Mouse (Mus musculus): ENCODE data around the gene Gm10322. TPM values are rescaled to one million over a fixed set of nuclear protein-coding genes. Genes with fewer than 3 reads are reported as not detected.

Gm10322 gene
- polyA plus RNA-seq, 1 experiment, result not detected

GRCm38 (mm10) chr10:59576305-59576704 lies 39.6 kb upstream of the Gm10322 start:
- Histone ChIP-seq H3K4me1 (ENCODE audit: control insufficient read depth, insufficient read depth, low read length) (peaks cover 2% of the 10 kb centered on the region; the same call in 1 of the 2 replicates), H3K4me3 (replicated peaks; ENCODE audit: control insufficient read depth, low read depth, low read length) (no peak overlapping the region), H3K27ac (ENCODE audit: control insufficient read depth, insufficient read depth, low read depth, low read length, poor library complexity) (no peak overlapping the region)
- TF ChIP-seq CTCF (IDR thresholded peaks at IDR 0.05; ENCODE audit: control insufficient read depth, insufficient read depth, low read length) (no peak), POLR2A (IDR thresholded peaks at IDR 0.05; ENCODE audit: borderline replicate concordance, control insufficient read depth, low read depth, low read length) (no peak)
- WGBS, result 67% methylated on average over 5 of the region's 5 CpGs

DNA sequence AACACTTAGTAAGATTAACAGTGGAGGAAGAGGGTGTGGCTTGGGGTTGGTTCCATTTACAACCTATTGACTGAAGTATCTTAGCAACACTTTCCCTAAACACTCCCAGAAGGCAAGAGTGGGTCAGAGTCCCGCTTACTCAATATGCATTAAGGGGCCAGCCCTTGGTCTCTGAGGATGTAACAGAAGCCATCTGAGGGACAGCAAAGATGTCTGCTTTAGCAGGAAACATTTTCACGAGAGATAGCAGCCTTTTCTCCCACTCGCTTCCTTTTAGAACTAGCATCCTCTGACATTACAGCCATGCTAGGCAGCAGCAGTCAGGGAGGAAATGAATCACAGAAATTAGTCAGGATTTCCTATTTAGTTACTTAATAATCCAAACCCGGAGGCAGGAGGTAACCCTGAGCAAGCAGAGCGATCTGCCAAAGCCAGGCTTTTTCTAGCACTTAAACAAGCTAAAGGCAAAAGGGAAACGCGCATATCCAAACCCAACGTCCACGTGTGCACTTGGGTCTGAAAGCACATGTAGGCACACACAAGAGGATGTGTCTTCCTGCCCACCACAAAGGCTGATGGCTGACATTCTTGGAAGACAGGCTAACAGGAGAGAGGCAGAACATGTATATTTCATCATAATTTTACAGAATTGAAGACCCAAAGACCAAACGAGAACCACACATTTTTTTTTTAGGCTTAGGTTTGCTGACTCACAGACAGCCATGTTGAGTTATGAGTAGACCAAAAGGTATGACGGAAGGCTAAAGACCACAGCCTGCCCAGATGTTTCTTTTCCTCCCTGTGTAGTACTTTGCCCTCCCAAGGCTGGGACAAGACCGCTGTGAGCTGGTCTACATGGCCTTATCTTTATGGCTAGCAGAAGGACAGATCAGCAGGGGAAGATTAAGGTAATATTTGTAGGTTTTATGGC lies 37.7 kb upstream of the Gm10322 start:
- WGBS, result 6% methylated on average over 12 of the region's 12 CpGs
- no peak for TF ChIP-seq CTCF (IDR thresholded peaks at IDR 0.05; ENCODE audit: control insufficient read depth, insufficient read depth, low read length)
- no peak for TF ChIP-seq POLR2A (IDR thresholded peaks at IDR 0.05; ENCODE audit: borderline replicate concordance, control insufficient read depth, low read depth, low read length)
- H3K27ac ChIP-seq (ENCODE audit: control insufficient read depth, insufficient read depth, low read depth, low read length, poor library complexity), result peak overlapping the region; percentile 26; the same call in 1 of the 2 replicates
- H3K4me3 ChIP-seq (replicated peaks; ENCODE audit: control insufficient read depth, low read depth, low read length), result no peak overlapping the region
- peaks cover 2% of the 10 kb centered on the region; the same call in 1 of the 2 replicates for H3K4me1 ChIP-seq (ENCODE audit: control insufficient read depth, insufficient read depth, low read length)

GRCm38 (mm10) chr10:59579645-59580044 lies 36.2 kb upstream of the Gm10322 start:
- Histone ChIP-seq H3K4me3 (replicated peaks; ENCODE audit: control insufficient read depth, low read depth, low read length) (no peak overlapping the region), H3K4me1 (ENCODE audit: control insufficient read depth, insufficient read depth, low read length) (peaks cover 2% of the 10 kb centered on the region; the same call in 1 of the 2 replicates), H3K27ac (ENCODE audit: control insufficient read depth, insufficient read depth, low read depth, low read length, poor library complexity) (no peak overlapping the region)
- TF ChIP-seq POLR2A (IDR thresholded peaks at IDR 0.05; ENCODE audit: borderline replicate concordance, control insufficient read depth, low read depth, low read length), result no peak
- TF ChIP-seq CTCF (IDR thresholded peaks at IDR 0.05; ENCODE audit: control insufficient read depth, insufficient read depth, low read length), result no peak
- 87% methylated on average over 3 of the region's 3 CpGs for WGBS

GRCm38 (mm10) chr10:59580593-59581149 lies 35.2 kb upstream of the Gm10322 start:
- no peak overlapping the region for H3K27ac ChIP-seq (ENCODE audit: control insufficient read depth, insufficient read depth, low read depth, low read length, poor library complexity)

DNA sequence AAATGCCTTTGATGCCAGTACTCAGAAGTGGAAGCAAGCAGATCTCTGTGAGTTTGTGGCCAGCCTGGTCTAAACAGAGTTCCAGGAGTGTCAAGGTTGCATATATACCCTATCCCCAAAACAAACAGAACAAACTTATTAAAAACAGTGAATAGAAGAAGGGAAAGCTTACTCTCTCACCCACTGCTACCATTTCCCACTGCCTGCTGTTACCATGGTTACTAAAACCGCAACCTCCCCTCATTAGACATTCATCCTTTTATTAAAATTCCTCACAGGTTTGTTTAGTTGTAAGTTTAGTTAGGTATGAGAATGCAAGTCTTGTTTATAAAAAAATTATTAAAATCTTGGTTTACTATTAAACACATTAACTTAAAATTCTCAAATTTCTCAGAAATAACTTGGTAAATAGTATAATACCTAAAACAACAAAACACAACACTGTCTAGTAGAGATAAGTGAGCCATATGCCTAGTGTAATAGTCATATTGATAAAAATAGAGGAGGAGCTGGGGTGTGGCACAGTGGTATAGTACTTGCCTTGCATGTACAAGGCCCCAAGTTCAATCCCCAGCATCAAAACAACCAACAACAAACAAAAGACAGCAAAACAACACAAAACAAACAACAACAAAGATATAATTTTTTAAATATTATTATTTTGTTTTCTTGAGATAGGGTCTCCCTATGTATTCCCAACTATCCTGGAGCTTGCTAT lies 33.9 kb upstream of the Gm10322 start:
- TF ChIP-seq POLR2A (IDR thresholded peaks at IDR 0.05; ENCODE audit: borderline replicate concordance, control insufficient read depth, low read depth, low read length), result no peak
- no peak for TF ChIP-seq CTCF (IDR thresholded peaks at IDR 0.05; ENCODE audit: control insufficient read depth, insufficient read depth, low read length)
- no peak overlapping the region for H3K27ac ChIP-seq (ENCODE audit: control insufficient read depth, insufficient read depth, low read depth, low read length, poor library complexity)
- H3K4me3 ChIP-seq (replicated peaks; ENCODE audit: control insufficient read depth, low read depth, low read length), result no peak overlapping the region
- 91% methylated on average over 1 of the region's 1 CpGs for WGBS
- H3K4me1 ChIP-seq (ENCODE audit: control insufficient read depth, insufficient read depth, low read length), result peaks cover 2% of the 10 kb centered on the region; the same call in 1 of the 2 replicates

More at GRCm38 (mm10) chr10:59580593-59581149, 35.2 kb upstream of the Gm10322 start:
- 93% methylated on average over 3 of the region's 3 CpGs for WGBS
- no peak overlapping the region for H3K4me3 ChIP-seq (replicated peaks; ENCODE audit: control insufficient read depth, low read depth, low read length)
- H3K4me1 ChIP-seq (ENCODE audit: control insufficient read depth, insufficient read depth, low read length), result peaks cover 2% of the 10 kb centered on the region; the same call in 1 of the 2 replicates
- TF ChIP-seq CTCF (IDR thresholded peaks at IDR 0.05; ENCODE audit: control insufficient read depth, insufficient read depth, low read length) (no peak), POLR2A (IDR thresholded peaks at IDR 0.05; ENCODE audit: borderline replicate concordance, control insufficient read depth, low read depth, low read length) (no peak)

DNA sequence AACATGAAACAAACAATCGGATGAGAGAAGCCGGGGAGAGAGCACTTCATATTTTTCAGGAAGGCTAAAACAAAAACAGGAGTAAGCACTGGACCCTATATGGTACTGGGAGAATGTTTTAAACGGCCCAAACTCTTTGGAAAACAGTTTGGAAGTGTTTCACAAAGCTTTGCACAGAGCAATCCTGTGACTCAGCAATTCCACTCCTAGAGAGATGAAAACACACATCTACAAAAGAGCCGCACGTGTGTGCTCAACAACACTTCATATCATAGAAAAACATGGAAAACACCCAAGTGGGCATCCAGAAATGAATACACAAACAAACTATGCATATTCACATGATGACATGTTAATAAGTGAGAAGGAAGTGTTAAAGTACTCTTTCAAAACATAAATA lies 30.2 kb upstream of the Gm10322 start:
- Histone ChIP-seq H3K4me3 (replicated peaks; ENCODE audit: control insufficient read depth, low read depth, low read length) (no peak overlapping the region), H3K27ac (ENCODE audit: control insufficient read depth, insufficient read depth, low read depth, low read length, poor library complexity) (no peak overlapping the region), H3K4me1 (ENCODE audit: control insufficient read depth, insufficient read depth, low read length) (peaks cover 4% of the 10 kb centered on the region)
- WGBS, result 79% methylated on average over 5 of the region's 5 CpGs
- TF ChIP-seq CTCF (IDR thresholded peaks at IDR 0.05; ENCODE audit: control insufficient read depth, insufficient read depth, low read length), result no peak

GRCm38 (mm10) chr10:59586821-59587220 lies 29.0 kb upstream of the Gm10322 start:
- no peak overlapping the region for H3K27ac ChIP-seq (ENCODE audit: control insufficient read depth, insufficient read depth, low read depth, low read length, poor library complexity)
- H3K4me1 ChIP-seq (ENCODE audit: control insufficient read depth, insufficient read depth, low read length), result peaks cover 4% of the 10 kb centered on the region
- 89% methylated on average over 15 of the region's 15 CpGs for WGBS
- no peak for TF ChIP-seq POLR2A (IDR thresholded peaks at IDR 0.05; ENCODE audit: borderline replicate concordance, control insufficient read depth, low read depth, low read length)
- TF ChIP-seq CTCF (IDR thresholded peaks at IDR 0.05; ENCODE audit: control insufficient read depth, insufficient read depth, low read length), result no peak
- no peak overlapping the region for H3K4me3 ChIP-seq (replicated peaks; ENCODE audit: control insufficient read depth, low read depth, low read length)

GRCm38 (mm10) chr10:59588135-59588534 lies 27.7 kb upstream of the Gm10322 start:
- Histone ChIP-seq H3K27ac (ENCODE audit: control insufficient read depth, insufficient read depth, low read depth, low read length, poor library complexity) (no peak overlapping the region), H3K4me1 (ENCODE audit: control insufficient read depth, insufficient read depth, low read length) (peaks cover 4% of the 10 kb centered on the region), H3K4me3 (replicated peaks; ENCODE audit: control insufficient read depth, low read depth, low read length) (no peak overlapping the region)
- TF ChIP-seq CTCF (IDR thresholded peaks at IDR 0.05; ENCODE audit: control insufficient read depth, insufficient read depth, low read length) (no peak), POLR2A (IDR thresholded peaks at IDR 0.05; ENCODE audit: borderline replicate concordance, control insufficient read depth, low read depth, low read length) (no peak)
- WGBS, result 82% methylated on average over 7 of the region's 7 CpGs

Measured in bone marrow, adult 2 months (tissue).